Mouse (Mus musculus) hindbrain, embryonic 16.5 days (tissue): ENCODE measurements around the gene Stard10. TPM values are rescaled to one million over a fixed set of nuclear protein-coding genes. Genes with fewer than 3 reads are reported as not detected.
A peak's percentile ranks its signal among the peaks of the same experiment; 100 is the strongest.

Source experiments
- ATAC-seq: fragments of 200-750 bp; cut with Nextera tagmentation; 2 replicates; pipeline ENCODE4 v1.8.0; 2017; ENCODE audit warnings: moderate TSS enrichment, moderate library complexity
- H3K27ac ChIP-seq: fragments of 300-500 bp; sonication (generic); 2 replicates; pipeline ENCODE4 v1.5.1; 2014; ENCODE audit warnings: low read depth, mild to moderate bottlenecking, control low read depth, low read length, moderate library complexity
- H3K27me3 ChIP-seq: fragments of 300-500 bp; sonication (generic); replicated peaks from 2 replicates; pipeline ENCODE4 v1.6.1; 2014; ENCODE audit warnings: low read length; ENCODE audit not compliant: control insufficient read depth, insufficient read depth
- H3K36me3 ChIP-seq: fragments of 300-500 bp; sonication (generic); 2 replicates; pipeline ENCODE4 v1.6.1; 2014; ENCODE audit warnings: mild to moderate bottlenecking, low read length, moderate library complexity, mixed read lengths; ENCODE audit not compliant: control insufficient read depth, insufficient read depth
- H3K4me1 ChIP-seq: fragments of 300-500 bp; sonication (generic); 2 replicates; pipeline ENCODE4 v1.6.1; 2014; ENCODE audit warnings: low read depth, low read length; ENCODE audit not compliant: control insufficient read depth, insufficient read depth
- H3K4me2 ChIP-seq: fragments of 300-500 bp; sonication (generic); 2 replicates; pipeline ENCODE4 v1.6.1; 2014; ENCODE audit warnings: mild to moderate bottlenecking, low read length, control low read depth, moderate library complexity
- H3K4me3 ChIP-seq: fragments of 300-500 bp; sonication (generic); 2 replicates; pipeline ENCODE4 v1.5.1; 2014; ENCODE audit warnings: mild to moderate bottlenecking, low read length, control low read depth, moderate library complexity
- H3K9ac ChIP-seq: fragments of 300-500 bp; sonication (generic); 2 replicates; pipeline ENCODE4 v1.6.1; 2014; ENCODE audit warnings: low read depth, mild to moderate bottlenecking, control low read depth, low read length, moderate library complexity
- H3K9me3 ChIP-seq: fragments of 300-500 bp; sonication (generic); 2 replicates; pipeline ENCODE4 v1.6.1; 2014; ENCODE audit warnings: mild to moderate bottlenecking, low read length, moderate library complexity; ENCODE audit not compliant: control insufficient read depth
- WGBS: fragments of 180-500 bp; shearing (Covaris S2); extraction: QIAGEN DNeasy Blood & Tissue Kit; methylation state at CpG from one replicate; pipeline ENCODE4 v1.1.7; 2014; 5-methylcytosine and 5-hydroxymethylcytosine counted together
- polyA plus RNA-seq: library from polyadenylated mRNA; unstranded; fragments of >200 nt; fragmentation: Nextera tagmentation; extraction: Ambion mirVana; gene quantifications from 2 replicates; pipeline ENCODE4 v1.2.1, GENCODE M21; 2015

Gene Stard10
- polyA plus RNA-seq, 1 experiment from 2014 or later: 11.9 TPM

GRCm38 (mm10) chr7:101297023-101297405 lies 19.9 kb upstream of the Stard10 start:
- no peaks in the 10 kb centered on the region for H3K9me3 ChIP-seq
- WGBS: 27% methylated on average over 8 of the region's 8 CpGs
- H3K9ac ChIP-seq: peak overlapping the region; percentile 79
- H3K4me3 ChIP-seq: peak overlapping the region; percentile 50
- ATAC-seq: no peak
- peaks cover 16% of the 10 kb centered on the region for H3K4me1 ChIP-seq
- peak overlapping the region; percentile 92 for H3K4me2 ChIP-seq
- 0 out of 2 replicates have a peak, but pooled peaks cover 2% of the 10 kb centered on the region for H3K27me3 ChIP-seq
- H3K27ac ChIP-seq: peak overlapping the region; percentile 78
- no peaks in the 10 kb centered on the region for H3K36me3 ChIP-seq

GRCm38 (mm10) chr7:101298375-101298774 lies 18.5 kb upstream of the Stard10 start:
- Histone ChIP-seq H3K9ac (no peak overlapping the region), H3K4me2 (no peak overlapping the region), H3K9me3 (no peaks in the 10 kb centered on the region), H3K27ac (no peak overlapping the region), H3K4me3 (no peak overlapping the region), H3K4me1 (peaks cover 21% of the 10 kb centered on the region), H3K27me3 (0 out of 2 replicates have a peak, but pooled peaks cover 2% of the 10 kb centered on the region), H3K36me3 (no peaks in the 10 kb centered on the region)
- WGBS: 77% methylated on average over 3 of the region's 3 CpGs
- ATAC-seq: no peak

GRCm38 (mm10) chr7:101301361-101301880 lies 15.5 kb upstream of the Stard10 start:
- ATAC-seq: peak; percentile 31; the same call in 1 of the 2 replicates
- H3K9me3 ChIP-seq: no peaks in the 10 kb centered on the region
- WGBS: under 1% methylated on average over 30 of the region's 30 CpGs
- H3K4me3 ChIP-seq: peak overlapping the region; percentile 72
- peak overlapping the region; percentile 73 for H3K9ac ChIP-seq
- peaks cover 17% of the 10 kb centered on the region for H3K4me1 ChIP-seq
- H3K27ac ChIP-seq: peak overlapping the region; percentile 65
- peak overlapping the region; percentile 83 for H3K4me2 ChIP-seq
- H3K27me3 ChIP-seq: 0 out of 2 replicates have a peak, but pooled peaks cover 2% of the 10 kb centered on the region
- H3K36me3 ChIP-seq: no peaks in the 10 kb centered on the region

- WGBS: 0% methylated on average over 37 of the region's 39 CpGs
- H3K4me3 ChIP-seq: peak within 1 kb of the TSS; percentile 72
- H3K36me3 ChIP-seq: no peaks in the 10 kb centered on the region
- peak within 1 kb of the TSS; percentile 73 for H3K9ac ChIP-seq
- H3K27ac ChIP-seq: peak within 1 kb of the TSS; percentile 65
- peaks cover 14% of the 10 kb centered on the region for H3K4me1 ChIP-seq
- ATAC-seq: peak; percentile 95
- 0 out of 2 replicates have a peak, but pooled peaks cover 2% of the 10 kb centered on the region for H3K27me3 ChIP-seq
- H3K9me3 ChIP-seq: no peaks in the 10 kb centered on the region
- H3K4me2 ChIP-seq: peak within 1 kb of the TSS; percentile 83
Measured at GRCm38 (mm10) chr7:101301881-101302456, 14.9 kb upstream of the Stard10 start, which contains the start of gene Atg16l2. Gene Atg16l2, minus strand, starts transcription at chr7:101302251.

- H3K9ac ChIP-seq: peak overlapping the region; percentile 73
- H3K9me3 ChIP-seq: no peaks in the 10 kb centered on the region
- ATAC-seq: no peak
- no peak overlapping the region for H3K27ac ChIP-seq
- 33% methylated on average over 7 of the region's 7 CpGs for WGBS
- no peaks in the 10 kb centered on the region for H3K36me3 ChIP-seq
- H3K4me2 ChIP-seq: peak overlapping the region; percentile 83
- H3K27me3 ChIP-seq: 0 out of 2 replicates have a peak, but pooled peaks cover 2% of the 10 kb centered on the region
- peaks cover 12% of the 10 kb centered on the region for H3K4me1 ChIP-seq
- peak overlapping the region; percentile 72 for H3K4me3 ChIP-seq
Measured at GRCm38 (mm10) chr7:101302691-101303090, 14.2 kb upstream of the Stard10 start.

GRCm38 (mm10) chr7:101306841-101307240 lies 10.0 kb upstream of the Stard10 start:
- Histone ChIP-seq H3K4me3 (no peak overlapping the region), H3K4me1 (peaks cover 9% of the 10 kb centered on the region), H3K4me2 (no peak overlapping the region), H3K27me3 (no peaks in the 10 kb centered on the region), H3K9me3 (no peaks in the 10 kb centered on the region), H3K9ac (no peak overlapping the region), H3K36me3 (no peaks in the 10 kb centered on the region), H3K27ac (no peak overlapping the region)
- WGBS: 50% methylated on average over 2 of the region's 2 CpGs
- no peak for ATAC-seq

GRCm38 (mm10) chr7:101309985-101310326 lies 6.9 kb upstream of the Stard10 start:
- no peaks in the 10 kb centered on the region for H3K27me3 ChIP-seq
- H3K4me1 ChIP-seq: peaks cover 4% of the 10 kb centered on the region
- no peaks in the 10 kb centered on the region for H3K9me3 ChIP-seq
- H3K4me3 ChIP-seq: peak overlapping the region; percentile 60
- H3K36me3 ChIP-seq: no peaks in the 10 kb centered on the region
- H3K9ac ChIP-seq: peak overlapping the region; percentile 74
- H3K4me2 ChIP-seq: peak overlapping the region; percentile 70
- WGBS: 30% methylated on average over 5 of the region's 5 CpGs
- no peak for ATAC-seq
- peak overlapping the region; percentile 91 for H3K27ac ChIP-seq

GRCm38 (mm10) chr7:101310327-101311028 lies 6.4 kb upstream of the Stard10 start:
- ATAC-seq: peak; percentile 96
- Histone ChIP-seq H3K4me2 (peak overlapping the region; percentile 70), H3K9ac (peak overlapping the region; percentile 74), H3K4me3 (peak overlapping the region; percentile 60), H3K9me3 (no peaks in the 10 kb centered on the region), H3K27me3 (no peaks in the 10 kb centered on the region), H3K4me1 (peaks cover 4% of the 10 kb centered on the region), H3K27ac (peak overlapping the region; percentile 91), H3K36me3 (no peaks in the 10 kb centered on the region)
- under 1% methylated on average over 43 of the region's 43 CpGs for WGBS

- WGBS: 32% methylated on average over 2 of the region's 2 CpGs
- H3K4me2 ChIP-seq: peak overlapping the region; percentile 55
- no peak for ATAC-seq
Measured at GRCm38 (mm10) chr7:101311061-101311460, 5.8 kb upstream of the Stard10 start.

More at GRCm38 (mm10) chr7:101311061-101311460, 5.8 kb upstream of the Stard10 start:
- no peaks in the 10 kb centered on the region for H3K9me3 ChIP-seq
- peak overlapping the region; percentile 60; the same call in 1 of the 2 replicates for H3K27ac ChIP-seq
- H3K4me3 ChIP-seq: peak overlapping the region; percentile 60
- no peaks in the 10 kb centered on the region for H3K27me3 ChIP-seq
- H3K36me3 ChIP-seq: no peaks in the 10 kb centered on the region
- peaks cover 4% of the 10 kb centered on the region for H3K4me1 ChIP-seq
- H3K9ac ChIP-seq: peak overlapping the region; percentile 49
